Mouse (Mus musculus): ENCODE measurements around the gene Coro2a. TPM values are rescaled to one million over a fixed set of nuclear protein-coding genes. Genes with fewer than 3 reads are reported as not detected.

Gene Coro2a
- polyA plus RNA-seq, 1 experiment from 2014 or later = 5.2 TPM

DNA sequence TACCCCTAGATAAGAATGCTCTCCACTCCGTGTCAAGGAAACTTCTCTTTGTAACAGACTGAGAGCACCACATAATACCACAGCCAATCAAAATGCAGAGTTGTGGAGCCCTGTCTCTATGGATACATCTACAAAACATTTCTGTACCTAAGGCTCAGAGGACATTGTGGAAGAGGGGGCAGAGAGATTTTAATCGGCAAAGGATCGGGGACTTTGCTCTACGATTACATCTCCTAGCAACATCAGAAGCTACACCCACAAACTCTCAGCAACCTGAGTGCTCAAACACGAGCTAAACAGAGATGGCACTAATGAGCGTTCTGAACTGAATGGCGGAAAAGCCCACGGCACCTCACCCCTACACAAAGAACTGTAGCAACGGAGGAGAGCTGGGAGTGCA lies 30.3 kb downstream of the Coro2a start:
- Histone ChIP-seq H3K4me2 (ENCODE audit: low read depth, low read length) (no peak overlapping the region), H3K27me3 (ENCODE audit: control insufficient read depth, insufficient read depth, low read depth, low read length) (no peaks in the 10 kb centered on the region), H3K36me3 (ENCODE audit: control insufficient read depth, insufficient read depth, low read length) (no peaks in the 10 kb centered on the region), H3K4me3 (ENCODE audit: low read length) (no peak overlapping the region), H3K4me1 (replicated peaks; ENCODE audit: control insufficient read depth, insufficient read depth, low read length) (no peaks in the 10 kb centered on the region), H3K27ac (ENCODE audit: low read length) (no peak overlapping the region), H3K9ac (ENCODE audit: low read length) (no peak overlapping the region), H3K9me3 (ENCODE audit: control insufficient read depth, low read length) (no peaks in the 10 kb centered on the region)
- WGBS = 85% methylated on average over 9 of the region's 9 CpGs
- ATAC-seq (ENCODE audit: low read depth) = no peak

DNA sequence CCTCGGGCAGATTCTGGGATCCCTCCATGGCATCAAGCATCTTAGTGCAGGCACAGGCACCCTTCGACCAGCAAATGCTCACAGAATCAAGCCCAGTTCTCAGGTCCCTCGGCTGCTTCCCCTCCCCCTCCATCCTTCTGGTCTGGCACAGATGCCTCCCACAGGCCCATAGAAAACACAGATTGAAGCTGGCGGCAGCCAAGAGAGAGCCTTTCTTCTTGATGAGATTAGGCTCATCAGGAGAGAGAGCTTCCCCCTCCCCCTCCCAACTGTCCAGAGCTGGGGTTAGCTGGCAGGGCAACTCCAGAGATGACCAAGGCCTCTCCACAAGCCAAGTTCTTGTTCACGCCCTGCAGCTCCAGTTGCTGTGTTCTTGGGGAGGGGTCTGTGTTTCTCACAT lies 32.3 kb downstream of the Coro2a start:
- no peak for ATAC-seq (ENCODE audit: low read depth)
- H3K27ac ChIP-seq (ENCODE audit: low read length) = no peak overlapping the region
- 45% methylated on average over 5 of the region's 5 CpGs for WGBS
- H3K4me2 ChIP-seq (ENCODE audit: low read depth, low read length) = no peak overlapping the region
- no peaks in the 10 kb centered on the region for H3K4me1 ChIP-seq (replicated peaks; ENCODE audit: control insufficient read depth, insufficient read depth, low read length)
- no peaks in the 10 kb centered on the region for H3K27me3 ChIP-seq (ENCODE audit: control insufficient read depth, insufficient read depth, low read depth, low read length)
- H3K9ac ChIP-seq (ENCODE audit: low read length) = no peak overlapping the region
- no peaks in the 10 kb centered on the region for H3K9me3 ChIP-seq (ENCODE audit: control insufficient read depth, low read length)
- no peaks in the 10 kb centered on the region for H3K36me3 ChIP-seq (ENCODE audit: control insufficient read depth, insufficient read depth, low read length)
- no peak overlapping the region for H3K4me3 ChIP-seq (ENCODE audit: low read length)

DNA sequence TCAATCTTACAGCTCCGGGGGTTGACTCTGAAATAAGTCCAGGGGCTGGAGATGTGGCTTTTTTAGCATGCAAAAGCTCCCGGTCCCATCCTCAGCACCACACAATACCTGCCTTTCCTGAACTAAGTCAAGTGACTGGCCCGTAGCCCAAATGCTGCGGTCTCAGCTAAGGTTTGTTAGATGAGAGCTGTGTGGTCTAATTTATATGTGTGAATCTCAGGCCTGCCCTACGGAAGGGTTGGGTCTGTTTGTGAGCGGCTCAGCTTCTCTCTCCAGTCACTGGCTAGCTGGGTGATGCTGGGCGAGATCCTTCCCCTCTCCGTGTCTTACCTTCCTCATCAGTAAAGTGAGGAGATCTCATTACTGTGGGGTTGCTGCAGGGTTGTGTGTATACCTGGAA lies 33.8 kb downstream of the Coro2a start:
- no peak overlapping the region for H3K27ac ChIP-seq (ENCODE audit: low read length)
- H3K4me3 ChIP-seq (ENCODE audit: low read length) = no peak overlapping the region
- ATAC-seq (ENCODE audit: low read depth) = no peak
- H3K9me3 ChIP-seq (ENCODE audit: control insufficient read depth, low read length) = no peaks in the 10 kb centered on the region
- no peaks in the 10 kb centered on the region for H3K36me3 ChIP-seq (ENCODE audit: control insufficient read depth, insufficient read depth, low read length)
- H3K4me1 ChIP-seq (replicated peaks; ENCODE audit: control insufficient read depth, insufficient read depth, low read length) = no peaks in the 10 kb centered on the region
- H3K27me3 ChIP-seq (ENCODE audit: control insufficient read depth, insufficient read depth, low read depth, low read length) = no peaks in the 10 kb centered on the region
- 83% methylated on average over 8 of the region's 8 CpGs for WGBS
- no peak overlapping the region for H3K9ac ChIP-seq (ENCODE audit: low read length)
- H3K4me2 ChIP-seq (ENCODE audit: low read depth, low read length) = no peak overlapping the region

- Histone ChIP-seq H3K4me1 (replicated peaks; ENCODE audit: control insufficient read depth, insufficient read depth, low read length) (no peaks in the 10 kb centered on the region), H3K4me3 (ENCODE audit: low read length) (no peak overlapping the region), H3K27me3 (ENCODE audit: control insufficient read depth, insufficient read depth, low read depth, low read length) (no peaks in the 10 kb centered on the region), H3K27ac (ENCODE audit: low read length) (no peak overlapping the region), H3K9ac (ENCODE audit: low read length) (no peak overlapping the region), H3K9me3 (ENCODE audit: control insufficient read depth, low read length) (no peaks in the 10 kb centered on the region), H3K36me3 (ENCODE audit: control insufficient read depth, insufficient read depth, low read length) (no peaks in the 10 kb centered on the region), H3K4me2 (ENCODE audit: low read depth, low read length) (no peak overlapping the region)
- 74% methylated on average over 8 of the region's 8 CpGs for WGBS
- no peak for ATAC-seq (ENCODE audit: low read depth)
Observed at GRCm38 (mm10) chr4:46566931-46567671, 34.9 kb downstream of the Coro2a start.

DNA sequence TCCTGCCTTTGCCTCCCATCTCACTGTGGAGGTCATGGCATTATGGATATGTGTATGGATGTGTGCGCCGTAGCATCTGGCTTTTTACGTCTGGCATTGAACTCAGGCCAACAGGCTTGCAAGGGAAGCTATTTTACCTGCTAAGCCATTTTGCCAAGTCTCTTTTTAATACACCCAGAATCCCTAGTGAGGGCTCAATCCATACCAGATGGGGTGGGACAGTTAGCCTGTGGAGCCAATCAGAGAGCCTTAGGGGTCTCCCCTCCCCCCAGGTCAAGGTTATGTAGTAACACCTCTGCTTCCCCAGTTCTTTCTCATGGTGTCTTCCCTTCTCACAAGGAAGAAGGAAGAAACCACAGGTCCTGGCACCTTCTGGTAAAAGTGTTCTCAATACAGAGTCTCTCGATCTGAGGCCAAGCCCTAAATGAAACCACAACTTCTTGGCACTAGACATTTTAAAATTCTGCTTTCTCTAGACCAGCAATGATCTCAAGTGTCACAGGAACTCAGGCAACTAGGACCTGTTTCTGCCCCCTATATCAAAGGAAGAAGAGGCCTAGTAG lies 36.5 kb downstream of the Coro2a start:
- 80% methylated on average over 4 of the region's 4 CpGs for WGBS

GRCm38 (mm10) chr4:46564247-46564646 lies 37.8 kb downstream of the Coro2a start:
- Histone ChIP-seq H3K4me2 (ENCODE audit: low read depth, low read length) (no peak overlapping the region), H3K27ac (ENCODE audit: low read length) (no peak overlapping the region), H3K27me3 (ENCODE audit: control insufficient read depth, insufficient read depth, low read depth, low read length) (no peaks in the 10 kb centered on the region), H3K9ac (ENCODE audit: low read length) (no peak overlapping the region), H3K4me3 (ENCODE audit: low read length) (no peak overlapping the region), H3K9me3 (ENCODE audit: control insufficient read depth, low read length) (no peaks in the 10 kb centered on the region), H3K36me3 (ENCODE audit: control insufficient read depth, insufficient read depth, low read length) (no peaks in the 10 kb centered on the region), H3K4me1 (replicated peaks; ENCODE audit: control insufficient read depth, insufficient read depth, low read length) (no peaks in the 10 kb centered on the region)
- no peak for ATAC-seq (ENCODE audit: low read depth)
- 81% methylated on average over 4 of the region's 4 CpGs for WGBS

More for the DNA sequence above, 36.5 kb downstream of the Coro2a start:
- Histone ChIP-seq H3K4me3 (ENCODE audit: low read length) (no peak overlapping the region), H3K36me3 (ENCODE audit: control insufficient read depth, insufficient read depth, low read length) (no peaks in the 10 kb centered on the region), H3K9me3 (ENCODE audit: control insufficient read depth, low read length) (no peaks in the 10 kb centered on the region), H3K9ac (ENCODE audit: low read length) (no peak overlapping the region), H3K27me3 (ENCODE audit: control insufficient read depth, insufficient read depth, low read depth, low read length) (no peaks in the 10 kb centered on the region), H3K27ac (ENCODE audit: low read length) (no peak overlapping the region), H3K4me1 (replicated peaks; ENCODE audit: control insufficient read depth, insufficient read depth, low read length) (no peaks in the 10 kb centered on the region), H3K4me2 (ENCODE audit: low read depth, low read length) (no peak overlapping the region)
- ATAC-seq (ENCODE audit: low read depth) = no peak

DNA sequence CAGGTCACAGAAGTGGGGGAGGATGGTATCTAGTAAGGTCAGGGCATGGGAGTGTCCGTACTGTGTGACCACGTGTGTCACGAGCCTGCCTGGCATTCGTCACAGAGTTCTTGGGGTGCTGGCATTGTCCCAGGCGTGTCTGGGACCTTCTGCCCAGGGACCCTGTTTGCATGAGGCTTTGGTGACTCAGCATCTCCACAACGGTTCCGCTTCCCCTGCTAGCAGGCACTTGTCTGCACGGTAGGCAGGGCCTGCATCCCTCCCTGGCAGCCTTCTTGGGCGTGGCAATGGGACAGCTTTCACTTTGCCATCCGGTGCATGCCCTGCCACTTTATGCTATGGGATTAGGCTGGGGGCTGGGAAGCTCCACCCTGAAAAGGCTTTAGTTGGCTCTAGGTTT lies 38.2 kb downstream of the Coro2a start:
- ATAC-seq (ENCODE audit: low read depth) = peak; percentile 38; the same call in 1 of the 2 replicates
- 57% methylated on average over 10 of the region's 10 CpGs for WGBS
- no peak overlapping the region for H3K9ac ChIP-seq (ENCODE audit: low read length)
- no peak overlapping the region for H3K4me2 ChIP-seq (ENCODE audit: low read depth, low read length)
- no peaks in the 10 kb centered on the region for H3K27me3 ChIP-seq (ENCODE audit: control insufficient read depth, insufficient read depth, low read depth, low read length)
- no peaks in the 10 kb centered on the region for H3K9me3 ChIP-seq (ENCODE audit: control insufficient read depth, low read length)
- H3K36me3 ChIP-seq (ENCODE audit: control insufficient read depth, insufficient read depth, low read length) = no peaks in the 10 kb centered on the region
- no peak overlapping the region for H3K4me3 ChIP-seq (ENCODE audit: low read length)
- H3K27ac ChIP-seq (ENCODE audit: low read length) = no peak overlapping the region
- H3K4me1 ChIP-seq (replicated peaks; ENCODE audit: control insufficient read depth, insufficient read depth, low read length) = no peaks in the 10 kb centered on the region

DNA sequence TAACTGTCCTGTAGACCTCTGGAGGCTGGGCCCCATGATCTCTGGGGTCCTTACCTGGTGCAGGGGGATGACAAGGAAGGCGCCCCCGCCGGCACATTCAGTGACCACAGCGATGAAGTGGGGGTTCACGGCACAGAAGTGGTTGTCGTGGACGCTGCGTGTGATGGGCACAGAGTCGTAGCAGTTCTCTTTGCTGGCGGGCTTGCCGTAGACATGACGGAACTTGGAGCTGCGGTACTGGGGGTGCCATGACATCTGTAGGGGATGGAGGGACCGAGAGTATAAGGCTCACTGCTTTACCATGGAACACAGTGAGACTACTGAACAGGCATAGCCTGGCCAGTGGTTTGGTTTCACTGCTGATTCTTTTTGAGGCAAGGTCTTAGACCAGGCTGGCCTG lies 39.2 kb downstream of the Coro2a start:
- Histone ChIP-seq H3K36me3 (ENCODE audit: control insufficient read depth, insufficient read depth, low read length) (no peaks in the 10 kb centered on the region), H3K4me1 (replicated peaks; ENCODE audit: control insufficient read depth, insufficient read depth, low read length) (no peaks in the 10 kb centered on the region), H3K27ac (ENCODE audit: low read length) (no peak overlapping the region), H3K27me3 (ENCODE audit: control insufficient read depth, insufficient read depth, low read depth, low read length) (no peaks in the 10 kb centered on the region), H3K4me2 (ENCODE audit: low read depth, low read length) (no peak overlapping the region), H3K4me3 (ENCODE audit: low read length) (no peak overlapping the region), H3K9ac (ENCODE audit: low read length) (no peak overlapping the region), H3K9me3 (ENCODE audit: control insufficient read depth, low read length) (no peaks in the 10 kb centered on the region)
- no peak for ATAC-seq (ENCODE audit: low read depth)
- 94% methylated on average over 14 of the region's 14 CpGs for WGBS

DNA sequence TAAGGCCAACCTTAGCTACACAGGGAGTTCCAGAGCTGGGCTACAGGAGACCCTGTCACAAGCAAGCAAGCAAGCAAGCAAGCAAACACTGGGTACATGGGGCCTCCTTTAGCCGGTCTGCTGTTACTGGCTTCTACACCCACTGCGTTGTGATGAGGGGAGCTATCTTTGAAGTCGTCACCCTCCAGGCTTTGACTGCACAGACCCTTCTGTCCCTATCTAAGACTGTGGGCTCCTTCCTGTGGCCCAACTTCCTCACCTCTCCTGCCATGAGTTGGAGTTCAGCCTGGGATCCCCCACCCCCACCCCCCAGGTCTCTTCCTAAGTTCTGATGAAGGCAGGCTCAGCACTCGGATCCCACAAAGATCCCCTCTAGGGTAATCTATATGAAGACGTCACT lies 40.0 kb downstream of the Coro2a start:
- no peaks in the 10 kb centered on the region for H3K36me3 ChIP-seq (ENCODE audit: control insufficient read depth, insufficient read depth, low read length)
- no peak overlapping the region for H3K4me3 ChIP-seq (ENCODE audit: low read length)
- no peaks in the 10 kb centered on the region for H3K9me3 ChIP-seq (ENCODE audit: control insufficient read depth, low read length)
- H3K4me1 ChIP-seq (replicated peaks; ENCODE audit: control insufficient read depth, insufficient read depth, low read length) = no peaks in the 10 kb centered on the region
- no peak overlapping the region for H3K27ac ChIP-seq (ENCODE audit: low read length)
- WGBS = 72% methylated on average over 5 of the region's 5 CpGs
- no peaks in the 10 kb centered on the region for H3K27me3 ChIP-seq (ENCODE audit: control insufficient read depth, insufficient read depth, low read depth, low read length)
- H3K4me2 ChIP-seq (ENCODE audit: low read depth, low read length) = no peak overlapping the region
- no peak for ATAC-seq (ENCODE audit: low read depth)
- no peak overlapping the region for H3K9ac ChIP-seq (ENCODE audit: low read length)
